Mouse (Mus musculus) spleen, adult 2 months (tissue): ENCODE data around the gene Surf4.

Source experiments
- CTCF ChIP-seq: fragments of 200-500 bp; IDR thresholded peaks from 2 replicates; pipeline ENCODE4 v1.5.1; 2011; ENCODE audit warnings: mild to moderate bottlenecking, inconsistent platforms; ENCODE audit not compliant: insufficient read depth, insufficient read length, insufficient replicate concordance; ENCODE audit errors: extremely low read depth
- POLR2A ChIP-seq: fragments of 200-500 bp; IDR thresholded peaks from 2 replicates; pipeline ENCODE4 v1.6.1; 2011; ENCODE audit warnings: low read depth, low read length, inconsistent platforms

DNA sequence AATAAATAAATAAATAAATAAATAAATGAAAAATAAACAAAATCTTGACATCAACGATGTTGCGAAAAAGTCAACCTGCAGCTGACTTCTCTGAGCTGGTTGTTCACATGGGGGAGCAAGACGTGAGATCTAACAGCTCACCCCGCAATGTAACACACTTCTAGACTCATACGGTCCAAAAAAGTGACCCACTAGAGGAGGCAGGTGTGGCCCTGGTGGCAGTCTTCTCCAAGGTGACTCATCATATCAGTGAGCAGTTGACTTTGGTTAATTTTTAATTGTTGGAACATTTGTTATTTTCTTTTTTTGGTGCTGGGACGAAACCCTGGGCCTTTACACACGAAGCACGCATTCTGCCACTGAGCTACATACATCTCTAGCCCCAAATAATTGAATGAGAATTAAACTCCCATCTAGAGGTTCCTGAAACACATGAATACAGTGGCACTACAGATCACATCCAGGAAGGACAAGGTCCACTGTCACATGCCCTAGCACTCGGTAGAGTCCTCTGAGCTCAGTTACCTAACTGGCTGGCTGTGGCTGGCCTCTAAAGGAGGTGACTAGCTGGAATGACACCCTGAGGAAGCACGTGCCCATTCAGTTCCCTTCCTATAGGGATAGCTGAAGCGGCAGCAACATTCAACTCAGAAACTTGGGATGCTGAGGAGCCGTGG, 23.2 kb upstream of the Surf4 start:
- TF ChIP-seq POLR2A (no peak), CTCF (no peak)
